Mouse (Mus musculus): ENCODE measurements around the gene Elavl1. TPM values are rescaled to one million over a fixed set of nuclear protein-coding genes. Genes with fewer than 3 reads are reported as not detected.

Elavl1 gene
- total RNA-seq, 2 experiments from 2014 or later = 74.1 to 77.4 TPM

DNA sequence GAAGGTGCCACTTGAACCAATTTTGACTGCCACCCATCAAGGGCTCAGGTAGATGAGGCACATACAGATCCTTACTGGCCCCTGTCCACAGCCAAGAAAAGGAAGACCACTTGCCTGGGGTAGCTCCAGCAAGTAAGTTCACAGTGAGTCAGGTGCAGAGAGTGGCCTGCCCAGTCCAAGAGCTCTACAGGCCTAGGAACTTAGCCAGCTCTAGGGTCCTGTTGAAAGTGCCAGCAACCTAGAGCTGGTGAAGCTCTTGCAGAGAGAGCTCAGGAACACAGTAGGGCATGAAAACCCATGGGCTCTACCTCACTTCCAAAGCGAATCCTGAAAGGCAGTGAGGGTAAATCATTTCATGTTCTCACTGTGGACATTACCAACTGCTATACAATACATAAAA lies 4.8 kb downstream of the Elavl1 start:
- intact Hi-C loops (cut with DNase I) = loop anchor here (5.0 to 10.0 kb wide), 2 partner anchors 174 to 178 kb away; partner anchors contain the start of gene Cers4
- no peak for TF ChIP-seq CTCF (IDR thresholded peaks at IDR 0.05)
- H3K27ac ChIP-seq = no peak overlapping the region
- no peak for DNase-seq (ENCODE audit: extremely low spot score in 1 of 2, low spot score in 2 of 2)
- no peak overlapping the region for H3K4me3 ChIP-seq

DNA sequence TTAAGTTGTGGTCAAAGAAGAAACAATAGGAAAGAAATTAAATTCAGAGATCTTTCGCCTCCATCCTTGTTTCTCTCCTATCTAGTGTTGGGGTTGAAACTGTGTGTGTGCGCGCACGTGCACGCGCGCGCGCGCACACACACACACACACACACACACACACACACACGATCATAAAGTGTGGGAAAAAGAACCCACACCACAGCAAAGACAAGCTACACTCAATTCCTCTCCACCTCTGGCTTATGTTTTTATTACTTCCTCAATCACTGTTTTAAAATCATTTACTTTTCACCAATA lies 5.7 kb downstream of the Elavl1 start:
- TF ChIP-seq CTCF (IDR thresholded peaks at IDR 0.05) = no peak

DNA sequence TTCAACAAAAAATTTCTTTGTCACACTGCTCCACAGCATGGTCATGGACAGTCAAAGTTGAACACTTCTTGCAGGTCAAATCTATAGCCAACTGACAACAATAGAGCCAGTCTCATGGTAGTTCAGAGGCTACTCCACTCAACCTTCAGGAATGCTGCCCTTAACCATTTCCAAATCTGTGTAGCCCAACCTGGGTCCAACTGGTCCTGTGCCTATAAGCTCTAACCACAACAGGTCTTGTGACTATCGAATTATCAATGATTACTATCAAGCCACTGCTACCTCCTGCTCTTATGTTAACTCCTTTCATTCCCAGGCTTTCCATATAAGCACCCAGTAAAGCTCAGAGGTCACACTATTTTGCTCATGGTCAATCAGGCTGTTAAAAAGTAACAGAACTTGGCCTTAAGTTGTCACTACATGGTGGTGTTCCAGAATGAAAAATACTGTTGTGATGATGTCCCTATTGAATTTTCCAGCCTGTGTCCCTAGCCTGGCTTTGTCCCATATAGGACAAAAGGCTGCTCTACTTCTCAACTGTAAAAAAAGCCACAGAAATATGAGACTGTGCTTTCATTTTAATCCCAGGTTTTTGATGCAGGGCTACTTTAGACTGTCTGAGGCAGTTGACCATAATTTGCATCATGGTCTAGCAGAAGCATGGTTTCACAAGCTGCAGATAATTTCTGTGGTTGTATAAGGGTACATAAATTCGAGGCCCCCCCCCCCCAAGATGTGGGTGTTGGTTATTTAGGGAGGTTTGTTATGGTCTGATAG lies 6.2 kb downstream of the Elavl1 start:
- DNase-seq (ENCODE audit: extremely low spot score in 1 of 2, low spot score in 2 of 2) = no peak
- intact Hi-C loops (cut with DNase I) = no loop called here
- no peak overlapping the region for H3K4me3 ChIP-seq
- H3K27ac ChIP-seq = no peak overlapping the region
- no peak for TF ChIP-seq CTCF (IDR thresholded peaks at IDR 0.05)

More for the DNA sequence above, 5.7 kb downstream of the Elavl1 start:
- intact Hi-C loops (cut with DNase I) = no loop called here
- no peak overlapping the region for H3K27ac ChIP-seq
- no peak overlapping the region for H3K4me3 ChIP-seq
- no peak for DNase-seq (ENCODE audit: extremely low spot score in 1 of 2, low spot score in 2 of 2)

DNA sequence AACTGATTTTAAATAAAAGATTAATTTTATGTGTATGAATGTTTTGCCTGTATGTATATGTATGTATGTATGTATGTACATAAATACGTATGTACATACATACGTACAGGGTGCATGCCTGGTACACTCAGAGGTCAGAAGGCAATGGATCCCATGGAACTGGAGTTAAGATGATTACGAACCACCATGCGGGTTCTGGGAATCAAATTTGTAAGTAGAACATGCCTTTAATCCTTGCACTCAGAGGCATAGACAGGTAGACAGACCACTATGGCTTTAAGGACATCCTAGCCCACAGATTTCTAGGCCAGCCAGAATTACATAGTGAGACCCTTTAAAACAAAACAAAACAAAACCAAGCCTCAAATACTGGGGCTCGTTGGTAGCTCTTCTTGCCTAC lies 7.1 kb downstream of the Elavl1 start:
- Histone ChIP-seq H3K27ac (no peak overlapping the region), H3K4me3 (no peak overlapping the region)
- no peak for DNase-seq (ENCODE audit: extremely low spot score in 1 of 2, low spot score in 2 of 2)
- no peak for TF ChIP-seq CTCF (IDR thresholded peaks at IDR 0.05)
- intact Hi-C loops (cut with DNase I) = no loop called here

DNA sequence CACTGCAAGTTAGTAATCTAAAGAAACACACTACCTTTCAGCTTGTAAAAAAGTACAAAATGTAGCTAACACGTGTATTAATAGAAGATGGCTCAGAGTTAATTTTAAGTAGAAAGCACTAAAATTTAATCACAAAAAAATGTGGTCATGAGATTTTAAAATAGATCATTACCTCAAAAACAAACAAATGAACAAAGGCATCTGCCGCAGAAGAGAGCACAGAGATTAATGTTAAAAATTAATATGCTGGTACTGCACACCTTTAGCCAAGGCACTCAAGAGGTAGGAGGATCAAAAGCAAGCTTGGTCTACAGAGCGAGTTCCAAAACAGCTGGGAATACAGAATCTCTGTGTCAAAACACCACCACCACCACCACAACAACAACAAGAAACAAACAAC lies 10.4 kb downstream of the Elavl1 start:
- intact Hi-C loops (cut with DNase I) = no loop called here
- no peak overlapping the region for H3K4me3 ChIP-seq
- no peak overlapping the region for H3K27ac ChIP-seq
- TF ChIP-seq CTCF (IDR thresholded peaks at IDR 0.05) = no peak
- DNase-seq (ENCODE audit: extremely low spot score in 1 of 2, low spot score in 2 of 2) = no peak

DNA sequence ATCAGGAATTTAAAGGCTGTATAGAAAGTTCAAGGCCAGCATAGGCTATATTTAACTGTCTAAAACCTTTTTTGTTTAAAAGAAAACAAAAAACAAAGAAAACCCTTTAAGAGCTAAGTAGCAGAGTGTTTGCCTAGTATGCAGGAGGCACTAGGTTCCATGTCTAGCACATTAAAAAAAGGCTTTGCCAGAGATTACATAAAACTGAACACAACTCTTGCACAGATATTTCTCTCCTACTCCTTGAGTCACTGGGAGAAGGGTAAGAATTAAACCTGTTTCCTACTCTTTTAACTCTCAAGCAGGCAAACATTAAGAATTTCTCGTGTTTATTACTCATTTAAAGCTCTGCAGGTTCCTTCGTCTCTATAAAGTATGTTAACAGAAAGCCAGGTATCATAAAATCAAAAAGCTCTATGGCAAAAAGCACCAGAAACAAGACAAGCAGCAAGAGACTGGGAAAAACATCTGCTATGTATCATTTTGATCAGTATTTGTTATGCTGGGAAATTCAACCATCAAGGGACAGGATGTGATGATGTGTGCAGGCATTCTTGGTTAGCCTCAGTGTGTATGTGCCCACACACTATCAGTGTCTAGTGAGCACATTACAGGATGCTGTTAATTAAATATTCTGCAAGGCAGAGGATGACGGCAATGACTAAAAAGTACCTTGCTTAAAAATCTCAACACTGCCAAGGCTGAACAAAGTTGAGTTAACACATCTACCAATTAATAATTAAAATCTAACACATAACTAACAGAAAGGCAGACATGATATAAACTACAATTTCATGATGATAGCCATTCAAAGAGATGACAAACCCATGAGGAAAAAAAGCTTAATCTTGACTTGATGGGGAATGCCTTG lies 11.7 kb downstream of the Elavl1 start:
- no peak for TF ChIP-seq CTCF (IDR thresholded peaks at IDR 0.05)
- Histone ChIP-seq H3K27ac (peak overlapping the region; percentile 24), H3K4me3 (no peak overlapping the region)
- intact Hi-C loops (cut with DNase I) = no loop called here
- DNase-seq (ENCODE audit: extremely low spot score in 1 of 2, low spot score in 2 of 2) = no peak

DNA sequence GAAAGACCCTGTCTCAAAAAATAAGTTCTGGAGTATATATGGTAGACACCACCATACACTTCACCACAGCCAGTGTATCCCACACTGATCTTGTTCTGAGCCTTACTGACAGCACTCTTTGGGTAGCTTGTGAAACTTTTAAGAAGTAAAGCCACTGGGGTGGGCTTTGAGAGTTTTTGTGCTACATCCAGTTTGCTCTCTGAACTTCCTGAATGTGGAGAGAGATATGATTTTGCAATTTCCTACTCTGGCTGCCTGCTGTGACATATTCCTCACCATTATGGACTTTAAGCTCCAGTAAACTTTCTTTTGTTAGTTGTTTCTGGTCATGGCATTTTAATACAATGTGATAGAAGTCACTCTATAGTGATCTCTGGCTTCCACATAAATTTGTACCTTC lies 13.1 kb downstream of the Elavl1 start:
- TF ChIP-seq CTCF (IDR thresholded peaks at IDR 0.05) = no peak
- intact Hi-C loops (cut with DNase I) = no loop called here
- no peak for DNase-seq (ENCODE audit: extremely low spot score in 1 of 2, low spot score in 2 of 2)
- H3K27ac ChIP-seq = no peak overlapping the region; the same call in 1 of the 2 replicates
- H3K4me3 ChIP-seq = no peak overlapping the region

DNA sequence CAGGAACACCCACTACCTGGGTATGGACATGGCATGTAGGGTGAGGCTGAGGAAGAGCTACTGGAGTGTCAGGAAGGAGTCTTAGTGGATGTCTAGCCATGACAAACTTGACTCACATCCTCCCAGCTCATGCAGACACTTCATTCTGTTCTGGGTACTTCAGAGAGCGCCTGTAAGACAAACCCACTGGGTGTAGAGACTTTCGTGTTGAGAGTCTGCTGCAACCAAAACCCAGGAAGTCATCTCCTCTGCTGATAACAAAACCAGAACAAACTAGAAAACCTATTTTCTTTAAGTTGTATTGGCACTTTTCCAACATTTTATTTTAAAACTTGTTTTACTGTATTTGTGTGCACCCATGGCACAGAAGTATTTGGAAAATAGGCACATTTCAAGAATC lies 19.4 kb downstream of the Elavl1 start:
- Histone ChIP-seq H3K27ac (no peak overlapping the region), H3K4me3 (no peak overlapping the region)
- no peak for TF ChIP-seq CTCF (IDR thresholded peaks at IDR 0.05)
- no peak for DNase-seq (ENCODE audit: extremely low spot score in 1 of 2, low spot score in 2 of 2)
- intact Hi-C loops (cut with DNase I) = no loop called here

DNA sequence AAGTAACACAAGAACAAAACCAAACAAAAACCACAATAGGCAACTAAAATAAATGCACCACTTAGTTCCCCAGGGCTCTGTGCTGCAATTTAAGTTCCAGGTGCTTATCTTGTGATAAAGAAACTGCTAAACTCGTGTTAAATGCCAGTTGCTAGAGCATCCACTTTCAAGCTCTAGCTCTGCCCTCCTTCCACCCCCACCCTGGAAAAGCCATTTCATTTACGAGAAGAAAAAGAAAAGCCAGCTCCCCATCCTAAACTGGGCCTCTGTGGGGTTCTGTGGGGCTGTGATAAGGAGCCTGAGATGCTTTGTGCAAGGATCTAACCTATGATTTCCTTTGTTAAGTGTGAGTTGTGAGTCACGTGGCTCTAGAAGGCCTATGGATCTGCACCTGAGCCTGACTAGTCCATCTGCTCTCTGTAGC lies 21.1 kb downstream of the Elavl1 start:
- intact Hi-C loops (cut with DNase I) = no loop called here
- TF ChIP-seq CTCF (IDR thresholded peaks at IDR 0.05) = no peak
- H3K27ac ChIP-seq = no peak overlapping the region
- no peak overlapping the region for H3K4me3 ChIP-seq
- no peak for DNase-seq (ENCODE audit: extremely low spot score in 1 of 2, low spot score in 2 of 2)

DNA sequence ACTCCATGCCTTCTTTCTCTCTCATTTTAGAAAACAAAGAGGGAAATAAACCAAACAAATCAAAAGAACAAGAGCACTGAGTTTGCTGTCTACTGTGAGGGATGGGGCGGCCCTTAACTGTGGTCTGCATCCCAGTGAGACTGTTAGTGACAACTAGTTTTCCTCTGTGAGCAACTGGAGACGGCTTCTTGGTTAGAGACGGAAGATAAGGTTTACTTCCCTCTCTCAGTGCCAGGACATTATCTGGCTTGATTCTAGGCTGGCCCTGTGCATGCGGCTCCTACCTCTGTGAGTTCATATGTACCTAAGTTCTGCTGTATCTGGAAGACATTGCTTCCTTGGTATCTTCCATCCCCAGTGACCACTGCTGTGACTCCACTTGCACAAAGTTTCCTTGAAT lies 27.4 kb downstream of the Elavl1 start:
- intact Hi-C loops (cut with DNase I) = no loop called here
- no peak for DNase-seq (ENCODE audit: extremely low spot score in 1 of 2, low spot score in 2 of 2)
- TF ChIP-seq CTCF (IDR thresholded peaks at IDR 0.05) = no peak
- Histone ChIP-seq H3K4me3 (no peak overlapping the region), H3K27ac (no peak overlapping the region)

DNA sequence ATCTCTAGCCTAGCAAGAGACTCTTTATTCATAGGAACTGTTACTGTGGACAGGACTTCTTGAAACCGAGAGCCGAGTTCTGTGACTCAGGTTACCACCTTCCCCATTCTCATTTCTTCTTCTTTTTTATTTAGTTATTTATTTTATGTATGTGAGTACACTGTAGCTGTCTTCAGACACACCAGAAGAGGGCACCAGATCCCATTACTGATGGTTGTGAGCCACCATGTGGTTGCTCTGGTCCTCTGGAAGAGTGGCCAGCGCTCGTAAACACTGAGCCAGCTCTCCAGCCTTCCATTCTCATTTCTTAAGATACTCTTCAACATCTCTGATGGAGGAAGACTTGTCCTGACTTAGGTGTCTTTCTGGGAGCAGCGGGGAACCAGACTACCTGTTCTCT lies 32.5 kb downstream of the Elavl1 start:
- intact Hi-C loops (cut with DNase I) = no loop called here
- TF ChIP-seq CTCF (IDR thresholded peaks at IDR 0.05) = peak; percentile 52
- Histone ChIP-seq H3K4me3 (no peak overlapping the region), H3K27ac (no peak overlapping the region)
- no peak for DNase-seq (ENCODE audit: extremely low spot score in 1 of 2, low spot score in 2 of 2)

DNA sequence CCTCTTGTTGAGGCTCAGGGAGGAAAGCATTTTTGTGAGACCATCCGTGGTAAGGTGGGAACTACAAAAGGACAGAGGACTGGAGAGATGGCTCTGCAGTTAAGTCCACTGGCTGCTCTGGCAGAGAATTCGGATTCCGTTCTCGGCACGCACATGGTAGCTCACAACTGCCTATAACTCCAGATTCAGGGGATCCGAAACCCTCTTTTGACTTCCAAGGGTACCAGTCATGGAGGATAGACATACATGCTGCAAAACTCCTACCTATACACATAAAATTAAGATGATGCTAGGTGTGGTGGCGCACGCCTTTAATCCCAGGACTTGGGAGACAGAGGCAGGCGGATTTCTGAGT lies 49.1 kb downstream of the Elavl1 start:
- H3K4me3 ChIP-seq = peak overlapping the region; percentile 78
- intact Hi-C loops (cut with DNase I) = no loop called here
- H3K27ac ChIP-seq = peak overlapping the region; percentile 90
- TF ChIP-seq CTCF (IDR thresholded peaks at IDR 0.05) = no peak
- DNase-seq (ENCODE audit: extremely low spot score in 1 of 2, low spot score in 2 of 2) = no peak

All from left cerebral cortex, adult 2 months (tissue).